Mouse (Mus musculus) effector memory CD4-positive, alpha-beta T cell, adult 5 months (primary cell): ENCODE results near the gene Kcna7. TPM values are rescaled to one million over a fixed set of nuclear protein-coding genes. Genes with fewer than 3 reads are reported as not detected.

Source experiments
- polyA plus RNA-seq: library from polyadenylated mRNA; unstranded; fragments of 100-300 nt; shearing (Covaris generic); gene quantifications from one replicate; pipeline ENCODE4 v1.2.1, GENCODE M21; 2017

The Kcna7 gene
- not detected for polyA plus RNA-seq

GRCm38 (mm10) chr7:45405091-45406075, at the start of gene Kcna7:
Gene Kcna7, plus strand, starts transcription at chr7:45405653.

GRCm38 (mm10) chr7:45366652-45367019, 38.8 kb upstream of the Kcna7 start, which contains the start of gene Ppfia3:
Gene Ppfia3, minus strand, starts transcription at chr7:45367019.

GRCm38 (mm10) chr7:45370475-45371311, 34.8 kb upstream of the Kcna7 start, which contains the start of gene Lin7b:
Gene Lin7b, minus strand, starts transcription at chr7:45370583.

GRCm38 (mm10) chr7:45395578-45396336, 9.7 kb upstream of the Kcna7 start, which contains the start of gene Snrnp70:
Gene Snrnp70, minus strand, starts transcription at chr7:45395742.

GRCm38 (mm10) chr7:45413113-45413863, 7.8 kb downstream of the Kcna7 start, which contains the start of gene Ntf5:
Gene Ntf5, plus strand, starts transcription at chr7:45413695.

GRCm38 (mm10) chr7:45420615-45420919, 15.1 kb downstream of the Kcna7 start, which contains the start of gene Lhb:
Gene Lhb, plus strand, starts transcription at chr7:45420820.

GRCm38 (mm10) chr7:45434203-45435015, 29.0 kb downstream of the Kcna7 start, which contains the start of gene Gys1:
Gene Gys1, plus strand, starts transcription at chr7:45434844.

GRCm38 (mm10) chr7:45437521-45438276, 32.2 kb downstream of the Kcna7 start, which contains the start of gene Ruvbl2:
Gene Ruvbl2, minus strand, starts transcription at chr7:45438096.

Other genes with a start within 250 kb of the Kcna7 start
- not detected for gene Slc17a7, start 241.7 kb upstream of the Kcna7 start, polyA plus RNA-seq
- gene Gfy, start 226.1 kb upstream of the Kcna7 start, polyA plus RNA-seq, result not detected
- gene Pth2, start 224.7 kb upstream of the Kcna7 start, polyA plus RNA-seq, result not detected
- not detected for gene Ccdc155, start 200.8 kb upstream of the Kcna7 start, polyA plus RNA-seq
- 32.1 TPM for gene Dkkl1, start 193.5 kb upstream of the Kcna7 start, polyA plus RNA-seq
- gene Tead2, start 189.9 kb upstream of the Kcna7 start, polyA plus RNA-seq, result 1.2 TPM
- gene Cd37, start 166.5 kb upstream of the Kcna7 start, polyA plus RNA-seq, result 391 TPM
- gene Slc6a16, start 164.6 kb upstream of the Kcna7 start, polyA plus RNA-seq, result not detected
- gene Slc6a21, start 128.1 kb upstream of the Kcna7 start, polyA plus RNA-seq, result not detected
- gene Trpm4, start 71.9 kb upstream of the Kcna7 start, polyA plus RNA-seq, result 5.3 TPM
- gene Hrc, start 70.4 kb upstream of the Kcna7 start, polyA plus RNA-seq, result not detected
- 0.30 TPM for gene Ppfia3, start 38.6 kb upstream of the Kcna7 start, polyA plus RNA-seq
- not detected for gene Lin7b, start 35.1 kb upstream of the Kcna7 start, polyA plus RNA-seq
- 207 TPM for gene Snrnp70, start 9.9 kb upstream of the Kcna7 start, polyA plus RNA-seq
- 0.19 TPM for gene Ntf5, start 8.0 kb downstream of the Kcna7 start, polyA plus RNA-seq
- not detected for gene Lhb, start 15.2 kb downstream of the Kcna7 start, polyA plus RNA-seq
- 5.5 TPM for gene Gys1, start 29.2 kb downstream of the Kcna7 start, polyA plus RNA-seq
- 32.9 TPM for gene Ruvbl2, start 32.4 kb downstream of the Kcna7 start, polyA plus RNA-seq
- 2,431 TPM for gene Ftl1, start 54.2 kb downstream of the Kcna7 start, polyA plus RNA-seq
- gene Bax, start 61.2 kb downstream of the Kcna7 start, polyA plus RNA-seq, result 199 TPM
- 2.3 TPM for gene Tulp2, start 76.2 kb downstream of the Kcna7 start, polyA plus RNA-seq
- gene Gm45808, start 81.2 kb downstream of the Kcna7 start, polyA plus RNA-seq, result not detected
- gene Dhdh, start 83.2 kb downstream of the Kcna7 start, polyA plus RNA-seq, result 0.60 TPM
- gene Nucb1, start 104.8 kb downstream of the Kcna7 start, polyA plus RNA-seq, result 208 TPM
- 868 TPM for gene Ppp1r15a, start 120.6 kb downstream of the Kcna7 start, polyA plus RNA-seq
- gene Plekha4, start 120.7 kb downstream of the Kcna7 start, polyA plus RNA-seq, result 0.39 TPM
- gene Hsd17b14, start 149.2 kb downstream of the Kcna7 start, polyA plus RNA-seq, result 0.64 TPM
- gene Bcat2, start 164.5 kb downstream of the Kcna7 start, polyA plus RNA-seq, result 38.4 TPM
- gene Fgf21, start 209.8 kb downstream of the Kcna7 start, polyA plus RNA-seq, result not detected
- gene Fut1, start 211.6 kb downstream of the Kcna7 start, polyA plus RNA-seq, result 0.21 TPM
- gene Izumo1, start 216.2 kb downstream of the Kcna7 start, polyA plus RNA-seq, result not detected
- not detected for gene Rasip1, start 221.8 kb downstream of the Kcna7 start, polyA plus RNA-seq
- gene Mamstr, start 234.3 kb downstream of the Kcna7 start, polyA plus RNA-seq, result not detected